Mouse (Mus musculus) embryo, embryonic 11 days (tissue): ENCODE data around the gene Tas2r102.

Experiments used
- DNase-seq: peaks from one replicate; pipeline ENCODE4 v3.0.0-alpha.2; 2015

Gene Tas2r102

GRCm38 (mm10) chr6:132761831-132762230 is at the start of gene Tas2r102:
Tas2r102 (plus strand) TSS chr6:132762131.
- DNase-seq, result no peak

- no peak for DNase-seq
Measured at GRCm38 (mm10) chr6:132737935-132738334, 24.0 kb upstream of the Tas2r102 start, which contains the start of gene Tas2r115. Tas2r115 (minus strand) TSS chr6:132738035.

- DNase-seq, result no peak
Measured at GRCm38 (mm10) chr6:132750206-132750605, 11.7 kb upstream of the Tas2r102 start.

GRCm38 (mm10) chr6:132754430-132754829 is 7.5 kb upstream of the Tas2r102 start, which contains the start of gene Tas2r124:
Tas2r124 (plus strand) TSS chr6:132754730.
- DNase-seq, result no peak

- no peak for DNase-seq
Measured at GRCm38 (mm10) chr6:132778062-132778461, 16.1 kb downstream of the Tas2r102 start, which contains the start of gene Tas2r136. Tas2r136 (minus strand) TSS chr6:132778162.

- DNase-seq, result peak; percentile 67
Measured at GRCm38 (mm10) chr6:132795393-132795792, 33.5 kb downstream of the Tas2r102 start.

- DNase-seq, result no peak
Measured at GRCm38 (mm10) chr6:132802518-132802917, 40.6 kb downstream of the Tas2r102 start, which contains the start of gene Tas2r117. Tas2r117 (plus strand) TSS chr6:132802818.
